Mouse (Mus musculus): Measurements from ENCODE around the gene Jdp2. TPM values are rescaled to one million over a fixed set of nuclear protein-coding genes. Genes with fewer than 3 reads are reported as not detected.

Gene Jdp2
- polyA plus RNA-seq, 1 experiment from 2014 or later, result 16.1 TPM

DNA sequence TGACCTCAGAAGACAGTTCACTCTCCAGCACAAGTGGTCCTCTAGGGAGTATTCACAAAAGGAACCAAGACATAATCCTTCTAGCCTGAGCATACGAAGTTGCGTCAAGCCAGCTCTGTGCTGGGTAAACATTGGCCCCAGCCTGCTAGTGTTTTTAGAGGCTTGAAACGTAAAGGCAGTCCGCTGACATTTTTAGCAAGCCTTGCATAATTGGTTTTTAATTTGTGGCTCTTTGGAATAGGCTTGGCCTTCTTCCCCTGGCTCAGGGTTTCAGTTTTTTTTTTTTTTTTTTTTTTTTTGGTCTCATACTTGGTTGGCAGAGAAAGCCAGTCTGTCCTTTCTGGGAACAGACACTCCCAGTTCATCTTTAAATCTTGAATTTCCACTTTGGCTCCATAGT is 15.3 kb downstream of the Jdp2 start:
- H3K79me2 ChIP-seq (ENCODE audit: inconsistent target), result peaks cover 9% of the 10 kb centered on the region; the same call in 1 of the 2 replicates
- 80% methylated on average over 4 of the region's 4 CpGs for WGBS (ENCODE audit: missing documents)
- no peak overlapping the region for H3K4me3 ChIP-seq (ENCODE audit: inconsistent target)
- 0 out of 2 replicates have a peak, but pooled peaks cover 22% of the 10 kb centered on the region for H3K36me3 ChIP-seq (ENCODE audit: inconsistent target)
- no peak overlapping the region for H3K27ac ChIP-seq

- 92% methylated on average over 8 of the region's 8 CpGs for WGBS (ENCODE audit: missing documents)
- H3K27ac ChIP-seq, result no peak overlapping the region
- H3K36me3 ChIP-seq (ENCODE audit: inconsistent target), result 0 out of 2 replicates have a peak, but pooled peaks cover 13% of the 10 kb centered on the region
- H3K4me3 ChIP-seq (ENCODE audit: inconsistent target), result no peak overlapping the region
- H3K79me2 ChIP-seq (ENCODE audit: inconsistent target), result peaks cover 9% of the 10 kb centered on the region; the same call in 1 of the 2 replicates
These were observed 16.7 kb downstream of the Jdp2 start for GRCm38 (mm10) chr12:85615486-85615885.

DNA sequence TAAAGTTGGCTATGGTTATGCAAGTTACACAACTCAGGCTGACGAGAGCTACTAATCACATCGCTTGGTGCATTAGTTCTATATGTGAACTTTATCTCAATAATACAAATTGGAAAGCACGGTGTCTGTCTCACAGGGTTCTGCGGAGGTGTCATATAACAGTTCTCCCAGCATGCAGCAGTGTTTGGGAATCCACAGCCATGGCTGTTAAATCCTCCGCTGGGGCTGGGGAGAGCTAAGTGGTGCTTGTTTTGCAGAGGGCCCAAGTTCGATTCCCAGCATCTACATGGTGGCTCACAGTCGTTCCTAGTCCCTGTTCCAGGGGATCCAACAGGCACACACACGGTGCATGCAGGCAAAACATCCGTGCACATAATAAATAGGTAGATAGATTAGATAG is 19.1 kb downstream of the Jdp2 start:
- WGBS (ENCODE audit: missing documents), result 98% methylated on average over 9 of the region's 9 CpGs
- H3K36me3 ChIP-seq (ENCODE audit: inconsistent target), result 0 out of 2 replicates have a peak, but pooled peaks cover 10% of the 10 kb centered on the region
- H3K79me2 ChIP-seq (ENCODE audit: inconsistent target), result peaks cover 9% of the 10 kb centered on the region; the same call in 1 of the 2 replicates
- no peak overlapping the region for H3K4me3 ChIP-seq (ENCODE audit: inconsistent target)
- H3K27ac ChIP-seq, result no peak overlapping the region

- H3K36me3 ChIP-seq (ENCODE audit: inconsistent target), result 0 out of 2 replicates have a peak, but pooled peaks cover 10% of the 10 kb centered on the region
- 92% methylated on average over 5 of the region's 5 CpGs for WGBS (ENCODE audit: missing documents)
- H3K79me2 ChIP-seq (ENCODE audit: inconsistent target), result peaks cover 9% of the 10 kb centered on the region; the same call in 1 of the 2 replicates
- no peak overlapping the region for H3K4me3 ChIP-seq (ENCODE audit: inconsistent target)
- no peak overlapping the region for H3K27ac ChIP-seq
These were observed 19.6 kb downstream of the Jdp2 start for GRCm38 (mm10) chr12:85618430-85618829.

DNA sequence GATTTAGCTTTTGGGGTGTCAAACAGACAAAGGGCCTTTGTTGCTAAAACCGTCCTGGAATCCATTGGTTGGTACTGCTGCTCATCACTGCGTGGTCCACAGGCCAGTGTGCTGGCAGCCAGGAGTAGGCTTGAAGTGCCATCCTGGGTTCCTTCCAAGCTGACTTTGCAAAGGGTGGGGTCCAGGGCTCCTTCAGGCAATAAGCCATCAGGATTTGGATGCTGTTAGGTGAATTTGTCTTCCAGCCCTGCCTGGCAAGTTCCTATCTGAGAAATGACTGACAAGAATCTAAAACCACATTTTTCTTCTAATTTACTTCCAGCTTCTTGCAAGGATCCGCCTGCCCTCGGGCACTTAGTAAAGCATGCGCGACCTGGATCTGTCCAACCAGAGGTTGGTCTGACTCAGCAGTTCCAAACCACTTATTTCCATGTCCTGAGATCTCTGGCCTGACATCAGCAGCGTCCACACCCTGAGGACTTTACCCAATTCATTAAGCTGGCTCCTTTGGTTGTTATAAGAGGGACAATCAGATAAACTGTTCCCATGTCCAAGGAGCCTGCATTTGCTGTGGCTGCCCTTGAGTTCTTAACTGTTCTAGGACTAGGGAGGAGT is 20.6 kb downstream of the Jdp2 start:
- H3K79me2 ChIP-seq (ENCODE audit: inconsistent target), result peaks cover 9% of the 10 kb centered on the region; the same call in 1 of the 2 replicates
- 71% methylated on average over 7 of the region's 7 CpGs for WGBS (ENCODE audit: missing documents)
- H3K27ac ChIP-seq, result no peak overlapping the region
- H3K4me3 ChIP-seq (ENCODE audit: inconsistent target), result no peak overlapping the region
- 0 out of 2 replicates have a peak, but pooled peaks cover 10% of the 10 kb centered on the region for H3K36me3 ChIP-seq (ENCODE audit: inconsistent target)

DNA sequence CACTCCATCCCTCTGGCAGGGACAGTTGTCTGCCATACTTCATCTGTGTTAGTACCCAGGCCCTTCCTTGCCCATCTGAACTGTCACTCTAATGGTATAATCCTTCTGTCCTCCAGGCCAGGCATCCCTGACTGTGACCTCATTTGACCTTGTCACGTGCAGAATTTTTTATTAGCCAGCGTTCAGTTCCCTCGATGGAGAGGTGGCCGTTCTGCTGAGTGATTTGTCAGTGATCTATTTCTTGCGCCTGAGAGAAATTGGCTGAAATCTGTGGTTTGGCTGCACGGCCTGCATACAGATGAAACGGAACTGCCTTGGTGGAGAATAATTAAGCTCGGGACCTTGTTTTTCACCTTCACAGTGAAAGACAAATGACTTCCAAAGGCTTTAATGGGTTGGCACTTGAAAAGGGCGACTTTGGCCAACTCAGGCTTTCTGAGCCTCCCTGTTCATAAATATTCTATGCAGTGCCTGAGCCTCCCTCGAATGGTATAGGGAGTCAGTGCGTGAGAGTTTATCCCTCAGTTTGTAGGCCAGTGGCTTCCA is 21.1 kb downstream of the Jdp2 start:
- Histone ChIP-seq H3K4me3 (ENCODE audit: inconsistent target) (no peak overlapping the region), H3K36me3 (ENCODE audit: inconsistent target) (0 out of 2 replicates have a peak, but pooled peaks cover 10% of the 10 kb centered on the region), H3K79me2 (ENCODE audit: inconsistent target) (peaks cover 9% of the 10 kb centered on the region; the same call in 1 of the 2 replicates), H3K27ac (no peak overlapping the region)
- WGBS (ENCODE audit: missing documents), result 93% methylated on average over 11 of the region's 11 CpGs

DNA sequence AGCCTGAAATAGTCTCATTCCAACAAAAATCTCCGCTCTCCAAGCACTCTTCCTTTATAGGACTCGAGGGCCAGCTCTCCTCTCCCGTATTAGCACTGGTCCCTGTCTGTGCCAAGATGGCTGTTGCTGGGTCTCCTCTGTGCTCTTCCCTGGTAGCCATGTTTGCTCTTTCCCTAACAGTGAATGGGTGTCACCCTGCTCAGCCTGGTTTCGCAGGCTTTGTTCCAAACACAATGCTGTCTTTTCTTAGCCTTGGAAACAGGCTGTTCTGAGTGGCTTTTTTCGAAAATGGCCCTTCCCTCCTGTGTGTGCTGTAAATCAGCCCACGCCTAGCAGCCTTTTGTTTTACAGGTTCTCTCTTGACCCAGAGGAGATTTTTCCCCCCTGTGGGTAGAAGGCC is 22.2 kb downstream of the Jdp2 start:
- Histone ChIP-seq H3K79me2 (ENCODE audit: inconsistent target) (peaks cover 2% of the 10 kb centered on the region; the same call in 1 of the 2 replicates), H3K4me3 (ENCODE audit: inconsistent target) (no peak overlapping the region), H3K27ac (no peak overlapping the region), H3K36me3 (ENCODE audit: inconsistent target) (0 out of 2 replicates have a peak, but pooled peaks cover 4% of the 10 kb centered on the region)
- 96% methylated on average over 6 of the region's 6 CpGs for WGBS (ENCODE audit: missing documents)

DNA sequence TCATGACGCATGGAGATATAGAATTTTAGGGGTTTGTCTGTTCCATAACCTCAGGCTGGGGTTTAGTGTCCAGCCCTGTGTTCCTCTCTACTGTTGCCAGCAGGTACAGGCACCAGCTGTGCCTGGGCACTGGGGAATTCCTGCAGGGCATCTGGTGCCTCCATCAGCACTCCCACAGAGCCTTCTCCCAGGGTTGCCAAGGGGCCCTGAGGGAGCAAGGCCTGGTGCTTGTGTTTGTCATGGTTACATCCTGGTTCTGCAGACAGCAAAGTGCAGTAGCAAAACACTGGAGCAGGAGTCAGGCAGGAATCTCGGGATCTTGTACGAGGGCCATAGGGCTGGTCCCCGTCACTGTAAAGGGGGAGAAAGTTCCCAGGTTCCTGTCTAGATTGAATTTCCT is 22.8 kb downstream of the Jdp2 start:
- Histone ChIP-seq H3K79me2 (ENCODE audit: inconsistent target) (no peaks in the 10 kb centered on the region; the same call in 1 of the 2 replicates), H3K36me3 (ENCODE audit: inconsistent target) (no peaks in the 10 kb centered on the region), H3K4me3 (ENCODE audit: inconsistent target) (no peak overlapping the region), H3K27ac (no peak overlapping the region)
- 100% methylated on average over 4 of the region's 4 CpGs for WGBS (ENCODE audit: missing documents)

DNA sequence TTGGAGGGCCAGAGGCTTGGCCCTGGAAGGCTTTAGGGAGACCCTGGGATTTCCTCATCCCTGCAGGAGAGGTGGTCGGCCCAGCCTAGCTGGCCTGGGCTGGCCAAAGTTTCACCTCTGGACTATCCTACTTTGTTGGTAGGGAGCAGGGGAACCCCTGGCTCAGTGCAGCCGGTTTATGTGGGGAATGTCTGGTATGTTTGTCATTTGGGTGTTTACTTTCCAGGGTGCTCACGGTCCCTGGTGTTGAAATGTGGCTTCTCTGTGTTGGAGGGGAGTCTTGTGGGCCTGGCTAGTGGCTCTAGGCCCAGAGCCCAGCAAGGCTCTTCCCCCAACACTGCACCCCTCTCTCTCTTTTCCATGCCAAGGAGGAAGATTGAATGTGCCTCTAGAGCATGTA is 24.9 kb downstream of the Jdp2 start:
- Histone ChIP-seq H3K36me3 (ENCODE audit: inconsistent target) (no peaks in the 10 kb centered on the region), H3K79me2 (ENCODE audit: inconsistent target) (no peaks in the 10 kb centered on the region; the same call in 1 of the 2 replicates), H3K4me3 (ENCODE audit: inconsistent target) (no peak overlapping the region), H3K27ac (no peak overlapping the region)
- WGBS (ENCODE audit: missing documents), result 82% methylated on average over 3 of the region's 3 CpGs

GRCm38 (mm10) chr12:85624652-85625051 is 25.8 kb downstream of the Jdp2 start:
- 38% methylated on average over 7 of the region's 7 CpGs for WGBS (ENCODE audit: missing documents)
- H3K27ac ChIP-seq, result no peak overlapping the region

GRCm38 (mm10) chr12:85625852-85626251 is 27.0 kb downstream of the Jdp2 start:
- no peaks in the 10 kb centered on the region; the same call in 1 of the 2 replicates for H3K79me2 ChIP-seq (ENCODE audit: inconsistent target)
- H3K4me3 ChIP-seq (ENCODE audit: inconsistent target), result no peak overlapping the region
- no peaks in the 10 kb centered on the region for H3K36me3 ChIP-seq (ENCODE audit: inconsistent target)
- 99% methylated on average over 5 of the region's 5 CpGs for WGBS (ENCODE audit: missing documents)
- no peak overlapping the region for H3K27ac ChIP-seq

More at GRCm38 (mm10) chr12:85624652-85625051, 25.8 kb downstream of the Jdp2 start:
- Histone ChIP-seq H3K4me3 (ENCODE audit: inconsistent target) (no peak overlapping the region), H3K79me2 (ENCODE audit: inconsistent target) (no peaks in the 10 kb centered on the region; the same call in 1 of the 2 replicates), H3K36me3 (ENCODE audit: inconsistent target) (no peaks in the 10 kb centered on the region)

GRCm38 (mm10) chr12:85629661-85630481 is 31.0 kb downstream of the Jdp2 start:
- no peak overlapping the region for H3K4me3 ChIP-seq (ENCODE audit: inconsistent target)
- H3K27ac ChIP-seq, result no peak overlapping the region
- H3K79me2 ChIP-seq (ENCODE audit: inconsistent target), result no peaks in the 10 kb centered on the region; the same call in 1 of the 2 replicates
- WGBS (ENCODE audit: missing documents), result 36% methylated on average over 21 of the region's 21 CpGs
- peaks cover 14% of the 10 kb centered on the region; the same call in 1 of the 2 replicates for H3K36me3 ChIP-seq (ENCODE audit: inconsistent target)

DNA sequence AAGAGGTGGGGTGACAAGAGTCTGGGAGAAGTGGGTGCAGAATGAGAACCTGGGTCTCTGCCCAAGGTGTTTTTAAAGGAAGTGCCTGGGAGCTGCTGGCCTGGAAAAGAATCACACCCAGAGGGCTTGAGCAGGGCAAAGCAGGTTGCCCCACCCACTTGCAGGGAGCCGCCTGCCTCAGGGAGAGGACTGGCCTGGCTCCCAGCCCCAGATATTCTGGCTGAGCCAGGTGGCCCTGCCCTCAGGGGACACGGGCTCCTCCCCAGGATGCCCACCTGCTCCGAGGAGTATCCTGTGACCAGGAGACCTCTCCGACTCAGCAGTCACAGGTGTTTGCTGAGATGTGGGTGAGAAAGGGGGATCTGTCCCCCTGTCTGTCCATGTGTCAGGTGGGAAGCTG is 32.4 kb downstream of the Jdp2 start:
- Histone ChIP-seq H3K27ac (no peak overlapping the region), H3K4me3 (ENCODE audit: inconsistent target) (no peak overlapping the region), H3K36me3 (ENCODE audit: inconsistent target) (peaks cover 14% of the 10 kb centered on the region; the same call in 1 of the 2 replicates), H3K79me2 (ENCODE audit: inconsistent target) (no peaks in the 10 kb centered on the region; the same call in 1 of the 2 replicates)
- WGBS (ENCODE audit: missing documents), result 86% methylated on average over 4 of the region's 4 CpGs

GRCm38 (mm10) chr12:85632321-85632720 is 33.5 kb downstream of the Jdp2 start:
- WGBS (ENCODE audit: missing documents), result 94% methylated on average over 10 of the region's 10 CpGs
- H3K79me2 ChIP-seq (ENCODE audit: inconsistent target), result no peaks in the 10 kb centered on the region
- H3K27ac ChIP-seq, result no peak overlapping the region
- H3K4me3 ChIP-seq (ENCODE audit: inconsistent target), result no peak overlapping the region
- peaks cover 14% of the 10 kb centered on the region; the same call in 1 of the 2 replicates for H3K36me3 ChIP-seq (ENCODE audit: inconsistent target)

All from macrophage (primary cell).